Mouse (Mus musculus): ENCODE results near the gene Cmpk2. TPM values are rescaled to one million over a fixed set of nuclear protein-coding genes. Genes with fewer than 3 reads are reported as not detected.
"Not testable (repeated sequence)": the region's sequence is repeated elsewhere in the genome, so short reads cannot be mapped to it uniquely, and the experiment has no call there.

Cmpk2 gene
- total RNA-seq (2014; rRNA removed; ENCODE audit: low replicate concordance), result 7.8 and 13.6 TPM in 2 replicates
- 3.3 and 5.5 TPM in 2 replicates for polyA plus RNA-seq (2015; fragmentation: Nextera tagmentation; extraction: Ambion mirVana)

DNA sequence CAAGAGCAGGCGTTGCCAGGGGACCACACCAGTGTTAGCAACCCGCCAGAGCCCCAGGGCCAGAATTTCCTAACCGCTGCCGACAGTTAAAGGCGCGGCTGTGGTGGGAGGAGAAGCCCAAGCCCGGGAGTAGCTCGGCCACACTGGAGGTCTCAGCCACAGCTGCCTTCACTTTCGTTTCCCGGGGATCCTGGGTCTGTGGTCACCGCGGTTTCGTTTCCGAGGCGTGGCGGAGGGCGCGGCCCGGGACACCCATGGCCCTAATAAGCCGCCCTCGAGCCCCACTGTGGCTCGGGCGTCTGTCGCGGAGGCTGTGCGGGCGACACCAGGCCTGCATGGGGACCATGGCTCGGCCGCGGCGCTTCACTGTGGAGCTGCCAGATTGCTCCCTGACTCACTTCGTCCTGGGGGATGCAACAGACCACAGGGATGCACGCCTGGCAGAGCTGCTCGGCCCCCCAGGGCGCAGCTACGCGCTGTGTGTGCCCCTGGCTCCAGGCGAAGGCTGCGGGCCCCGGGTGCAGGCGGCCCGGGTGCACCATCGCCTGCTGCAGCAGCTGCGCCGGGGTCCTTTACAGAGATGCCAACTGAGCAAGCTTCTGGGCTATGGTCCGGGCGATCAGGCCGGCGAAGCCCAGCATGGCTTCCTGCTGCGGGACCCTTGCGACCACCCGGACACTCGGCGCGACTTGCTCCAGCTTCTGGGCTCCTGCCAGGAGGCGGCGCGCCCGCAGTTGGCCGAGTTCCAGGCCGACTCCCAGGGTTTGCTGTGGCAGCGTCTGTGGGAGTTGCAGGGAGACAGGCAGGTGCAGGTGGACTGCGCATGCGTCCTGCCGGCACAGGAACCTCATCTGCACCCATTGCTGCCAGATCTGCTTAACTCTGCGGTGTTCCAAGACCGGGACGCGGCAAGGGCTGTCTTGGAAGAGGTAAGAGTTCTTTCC is at the start of gene Cmpk2:
Gene Cmpk2 (plus strand): TSS at position 107 of the 944 bp plus-strand sequence.
- peak within 1 kb of the TSS; percentile 65 for H3K9ac ChIP-seq (replicated peaks; ENCODE audit: low read depth, low read length)
- H3K4me1 ChIP-seq (ENCODE audit: control insufficient read depth, insufficient read depth), result no peaks in the 10 kb centered on the region
- H3K36me3 ChIP-seq (replicated peaks; ENCODE audit: control insufficient read depth, insufficient read depth, low read length), result no peaks in the 10 kb centered on the region
- TF ChIP-seq CTCF (IDR thresholded peaks at IDR 0.05; ENCODE audit: low read depth) (0 out of 2 replicates have a peak, but pooled peaks have one; percentile 4), EP300 (IDR thresholded peaks at IDR 0.05; ENCODE audit: low read depth) (no peak)
- ATAC-seq (ENCODE audit: insufficient read depth, low read depth) (peak; percentile 79), DNase-seq (ENCODE audit: low spot score) (peak; percentile 57)
- H3K27me3 ChIP-seq (ENCODE audit: control insufficient read depth, insufficient read depth, low read length), result no peaks in the 10 kb centered on the region
- no peaks in the 10 kb centered on the region for H3K9me3 ChIP-seq (replicated peaks; ENCODE audit: control insufficient read depth, low read length)
- peak within 1 kb of the TSS; percentile 66 for H3K4me3 ChIP-seq (ENCODE audit: low read depth, low read length)
- peak within 1 kb of the TSS; percentile 97 for H3K4me2 ChIP-seq (ENCODE audit: low read depth, low read length)
- WGBS, result under 1% methylated on average over 69 of the region's 69 CpGs
- peak within 1 kb of the TSS; percentile 81 for H3K27ac ChIP-seq (ENCODE audit: low read depth)

DNA sequence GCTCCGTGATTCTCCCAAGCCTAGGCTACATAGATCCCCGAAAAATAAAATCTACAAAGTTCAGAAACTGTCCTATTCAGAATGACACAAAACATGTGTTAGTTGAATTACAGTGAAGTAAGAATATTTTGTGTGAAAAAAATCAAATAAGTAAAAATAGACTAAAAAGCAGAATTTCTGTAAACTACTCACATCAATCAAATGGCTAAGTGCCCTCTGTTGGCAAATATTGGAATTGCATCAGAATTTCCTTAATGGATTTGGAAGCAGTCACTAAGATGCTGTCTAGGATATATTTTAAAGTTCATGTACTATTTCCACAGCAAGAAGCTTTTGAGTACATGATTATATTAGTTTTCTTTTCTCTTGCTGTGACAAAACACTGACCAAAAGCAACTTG is 44.2 kb upstream of the Cmpk2 start:
- H3K4me1 ChIP-seq (ENCODE audit: control insufficient read depth, insufficient read depth), result no peaks in the 10 kb centered on the region
- no peaks in the 10 kb centered on the region for H3K9me3 ChIP-seq (replicated peaks; ENCODE audit: control insufficient read depth, low read length)
- DNase-seq (ENCODE audit: low spot score) (no peak), ATAC-seq (ENCODE audit: insufficient read depth, low read depth) (no peak)
- no peak overlapping the region for H3K9ac ChIP-seq (replicated peaks; ENCODE audit: low read depth, low read length)
- H3K4me2 ChIP-seq (ENCODE audit: low read depth, low read length), result no peak overlapping the region
- TF ChIP-seq EP300 (IDR thresholded peaks at IDR 0.05; ENCODE audit: low read depth) (no peak), CTCF (IDR thresholded peaks at IDR 0.05; ENCODE audit: low read depth) (peak; percentile 57)
- H3K36me3 ChIP-seq (replicated peaks; ENCODE audit: control insufficient read depth, insufficient read depth, low read length), result no peaks in the 10 kb centered on the region
- 94% methylated on average over 2 of the region's 2 CpGs for WGBS
- 0 out of 2 replicates have a peak, but pooled peaks cover 3% of the 10 kb centered on the region for H3K27me3 ChIP-seq (ENCODE audit: control insufficient read depth, insufficient read depth, low read length)
- H3K27ac ChIP-seq (ENCODE audit: low read depth), result no peak overlapping the region
- H3K4me3 ChIP-seq (ENCODE audit: low read depth, low read length), result no peak overlapping the region

DNA sequence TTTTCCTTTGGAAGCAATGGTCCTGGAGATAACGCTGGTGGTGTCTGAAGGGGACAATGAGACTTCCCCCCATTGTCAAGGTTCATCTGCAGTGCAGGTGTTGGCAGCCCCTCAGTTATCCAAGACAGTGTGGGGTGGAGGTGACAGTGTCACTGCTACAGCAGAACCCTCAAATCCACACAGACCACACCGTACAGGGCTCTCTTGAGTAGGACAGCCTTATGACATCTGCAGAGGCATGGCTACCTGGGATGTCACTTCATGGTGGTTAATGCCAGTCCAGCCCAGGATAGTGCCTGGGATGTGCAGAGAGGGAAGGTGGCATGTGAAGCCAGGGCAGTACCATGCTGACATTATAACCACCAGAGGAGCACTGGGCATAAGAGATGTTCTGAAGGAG is 40.2 kb upstream of the Cmpk2 start:
- not testable (repeated sequence) for H3K9ac ChIP-seq (replicated peaks; ENCODE audit: low read depth, low read length); H3K4me3 ChIP-seq (ENCODE audit: low read depth, low read length); DNase-seq (ENCODE audit: low spot score); H3K36me3 ChIP-seq (replicated peaks; ENCODE audit: control insufficient read depth, insufficient read depth, low read length); H3K27ac ChIP-seq (ENCODE audit: low read depth); H3K27me3 ChIP-seq (ENCODE audit: control insufficient read depth, insufficient read depth, low read length); H3K4me2 ChIP-seq (ENCODE audit: low read depth, low read length); H3K9me3 ChIP-seq (replicated peaks; ENCODE audit: control insufficient read depth, low read length); ATAC-seq (ENCODE audit: insufficient read depth, low read depth); H3K4me1 ChIP-seq (ENCODE audit: control insufficient read depth, insufficient read depth)
- WGBS, result 74% methylated on average over 2 of the region's 2 CpGs

DNA sequence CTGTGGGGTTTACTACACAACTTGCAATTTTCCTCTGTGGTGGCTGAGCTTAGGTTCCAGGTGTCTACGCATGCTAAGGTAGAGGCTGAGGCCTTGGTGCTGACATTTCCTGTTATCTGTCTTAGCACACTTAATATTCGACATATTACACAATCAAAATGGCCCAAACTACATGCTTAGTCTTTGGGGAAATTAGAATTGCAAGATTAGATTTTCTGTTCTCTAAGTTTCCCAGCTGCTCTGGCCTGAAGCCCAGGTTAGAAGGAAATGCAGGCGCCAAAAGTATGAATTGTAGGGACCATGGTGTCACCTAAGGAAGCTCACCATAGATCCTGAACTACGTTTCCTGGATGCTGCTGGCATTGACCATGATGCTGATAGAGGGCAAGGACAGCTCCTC is 32.7 kb upstream of the Cmpk2 start:
- Histone ChIP-seq H3K36me3 (replicated peaks; ENCODE audit: control insufficient read depth, insufficient read depth, low read length) (no peaks in the 10 kb centered on the region), H3K9ac (replicated peaks; ENCODE audit: low read depth, low read length) (no peak overlapping the region), H3K9me3 (replicated peaks; ENCODE audit: control insufficient read depth, low read length) (no peaks in the 10 kb centered on the region), H3K4me3 (ENCODE audit: low read depth, low read length) (no peak overlapping the region), H3K4me1 (ENCODE audit: control insufficient read depth, insufficient read depth) (no peaks in the 10 kb centered on the region), H3K4me2 (ENCODE audit: low read depth, low read length) (no peak overlapping the region), H3K27me3 (ENCODE audit: control insufficient read depth, insufficient read depth, low read length) (no peaks in the 10 kb centered on the region), H3K27ac (ENCODE audit: low read depth) (no peak overlapping the region)
- TF ChIP-seq EP300 (IDR thresholded peaks at IDR 0.05; ENCODE audit: low read depth), result no peak
- no peak for TF ChIP-seq CTCF (IDR thresholded peaks at IDR 0.05; ENCODE audit: low read depth)
- ATAC-seq (ENCODE audit: insufficient read depth, low read depth), result no peak
- no peak for DNase-seq (ENCODE audit: low spot score)
- 50% methylated on average over 4 of the region's 4 CpGs for WGBS

DNA sequence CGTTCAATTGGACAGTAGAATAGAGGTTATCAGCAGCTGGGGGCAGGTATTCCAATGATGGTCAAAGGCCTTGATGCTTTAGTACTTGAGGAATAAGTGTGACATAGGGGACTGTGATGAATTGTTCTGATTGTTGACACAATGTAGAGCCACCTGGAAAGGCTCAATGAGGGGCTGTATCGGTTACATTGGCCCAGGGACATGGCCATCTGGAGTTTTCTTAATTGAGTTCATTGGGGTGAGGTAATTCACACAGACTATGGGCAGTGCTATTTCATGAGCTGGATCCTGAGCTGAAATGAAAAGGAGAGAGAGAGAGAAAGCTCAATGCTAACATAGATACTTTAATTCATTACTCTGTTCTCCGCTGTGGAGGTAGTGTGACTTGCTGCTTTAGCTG is 31.1 kb upstream of the Cmpk2 start:
- Histone ChIP-seq H3K4me3 (ENCODE audit: low read depth, low read length) (no peak overlapping the region), H3K4me2 (ENCODE audit: low read depth, low read length) (no peak overlapping the region), H3K4me1 (ENCODE audit: control insufficient read depth, insufficient read depth) (no peaks in the 10 kb centered on the region; the same call in 1 of the 2 replicates), H3K36me3 (replicated peaks; ENCODE audit: control insufficient read depth, insufficient read depth, low read length) (no peaks in the 10 kb centered on the region), H3K9ac (replicated peaks; ENCODE audit: low read depth, low read length) (no peak overlapping the region), H3K9me3 (replicated peaks; ENCODE audit: control insufficient read depth, low read length) (no peaks in the 10 kb centered on the region), H3K27ac (ENCODE audit: low read depth) (no peak overlapping the region), H3K27me3 (ENCODE audit: control insufficient read depth, insufficient read depth, low read length) (no peaks in the 10 kb centered on the region)
- 69% methylated on average over 3 of the region's 3 CpGs for WGBS
- ATAC-seq (ENCODE audit: insufficient read depth, low read depth) (no peak), DNase-seq (ENCODE audit: low spot score) (no peak)
- TF ChIP-seq EP300 (IDR thresholded peaks at IDR 0.05; ENCODE audit: low read depth) (no peak), CTCF (IDR thresholded peaks at IDR 0.05; ENCODE audit: low read depth) (no peak)
